Mouse (Mus musculus): ENCODE measurements around the gene Zwint. TPM values are rescaled to one million over a fixed set of nuclear protein-coding genes. Genes with fewer than 3 reads are reported as not detected.
A peak's percentile ranks its signal among the peaks of the same experiment; 100 is the strongest.

Zwint gene
- polyA plus RNA-seq (2017; shearing (Covaris generic)) = 100 to 1,000 TPM; 109 to 118 TPM

DNA sequence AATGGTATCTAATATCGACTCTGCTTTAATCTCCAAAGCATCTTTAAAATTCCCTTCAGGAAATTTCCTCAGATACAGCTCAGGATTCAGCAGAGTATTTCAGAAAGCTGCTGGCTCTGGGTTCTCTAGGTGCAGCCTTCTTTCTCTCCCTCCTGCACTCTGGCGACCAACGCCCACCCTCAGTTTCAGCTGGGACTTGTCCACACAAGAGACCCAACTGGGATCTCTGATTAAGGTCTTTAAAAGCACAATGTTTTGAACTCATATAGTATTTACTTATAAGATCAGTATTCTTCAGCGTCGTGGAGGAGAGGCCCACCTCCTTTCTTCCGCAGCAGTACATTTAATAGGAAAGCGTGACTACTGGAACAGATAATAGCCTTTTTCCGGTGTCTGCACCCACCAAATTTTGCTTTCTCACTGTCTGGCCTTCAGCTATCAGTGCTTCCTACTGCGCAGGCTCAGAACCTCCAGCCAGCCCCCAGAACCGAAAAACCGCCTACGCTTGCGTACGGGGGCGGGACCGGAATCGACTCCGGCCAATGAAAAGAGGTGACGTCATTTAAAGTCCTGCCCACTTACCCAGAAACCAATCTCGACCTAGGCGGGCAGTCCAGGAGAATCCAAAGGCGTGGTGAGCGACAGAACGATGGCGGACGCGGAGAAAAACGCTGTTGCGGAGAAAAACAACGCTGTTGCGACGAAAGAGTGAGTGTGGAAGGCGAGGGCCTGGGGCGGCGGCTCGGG is at the start of gene Zwint:
Zwint (plus strand) TSS at position 576 of the 747 bp plus-strand sequence.
- peak; percentile 95 for ATAC-seq

DNA sequence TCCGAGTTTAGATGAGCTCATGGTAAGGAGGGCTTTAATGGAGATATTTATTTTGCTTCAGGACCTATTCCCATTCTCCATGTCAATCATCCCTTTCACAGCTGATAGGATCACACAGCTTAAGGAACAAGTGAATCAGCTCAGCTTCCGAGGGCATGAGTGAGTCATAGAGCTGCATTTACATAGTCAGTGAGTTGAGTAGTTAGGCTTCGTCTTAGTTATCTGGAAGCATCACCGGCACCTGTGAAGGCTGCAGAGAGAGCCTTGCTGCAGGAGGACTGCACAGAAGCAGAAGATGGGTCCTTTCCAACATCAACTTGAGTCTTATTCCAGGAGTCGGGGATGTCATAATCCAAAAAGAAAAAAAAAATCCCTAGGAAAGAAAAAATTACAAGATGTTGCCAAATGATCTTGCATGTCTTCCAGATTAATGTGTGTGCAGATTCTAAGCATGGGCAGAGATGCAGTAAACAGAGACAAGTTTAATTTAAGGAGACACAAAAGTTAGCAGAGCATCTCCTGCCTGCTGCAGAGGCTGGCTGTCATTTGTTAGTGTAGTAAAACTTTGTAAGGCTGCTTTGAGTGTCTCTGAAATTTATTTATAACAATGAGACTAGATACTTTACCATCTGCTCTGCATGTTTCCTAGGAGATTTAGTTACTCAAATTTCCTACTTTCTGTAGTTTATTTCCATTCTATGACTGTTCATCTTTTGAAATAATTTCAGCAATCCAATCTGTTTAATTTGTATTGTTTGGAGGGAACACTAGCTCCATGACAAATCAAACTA is 41.3 kb upstream of the Zwint start:
- ATAC-seq = no peak

DNA sequence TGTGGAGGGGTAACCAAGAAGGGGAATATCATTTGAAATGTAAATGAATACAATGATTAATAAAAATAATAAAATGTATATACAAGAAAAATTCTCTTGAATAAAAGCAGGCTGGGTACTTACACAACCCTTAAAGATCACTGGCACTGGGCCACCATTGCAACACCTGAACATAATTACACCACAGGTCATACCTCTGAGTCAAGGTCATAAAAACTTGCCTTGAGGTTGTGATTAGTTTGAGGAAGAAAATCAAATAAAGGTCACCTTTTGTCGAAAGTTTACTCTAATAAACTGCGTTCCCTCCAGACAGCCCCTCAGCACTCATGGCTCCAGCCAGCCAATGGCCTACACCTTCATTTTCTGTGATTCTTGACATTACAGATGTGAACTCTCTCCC is 38.5 kb upstream of the Zwint start:
- no peak for ATAC-seq

DNA sequence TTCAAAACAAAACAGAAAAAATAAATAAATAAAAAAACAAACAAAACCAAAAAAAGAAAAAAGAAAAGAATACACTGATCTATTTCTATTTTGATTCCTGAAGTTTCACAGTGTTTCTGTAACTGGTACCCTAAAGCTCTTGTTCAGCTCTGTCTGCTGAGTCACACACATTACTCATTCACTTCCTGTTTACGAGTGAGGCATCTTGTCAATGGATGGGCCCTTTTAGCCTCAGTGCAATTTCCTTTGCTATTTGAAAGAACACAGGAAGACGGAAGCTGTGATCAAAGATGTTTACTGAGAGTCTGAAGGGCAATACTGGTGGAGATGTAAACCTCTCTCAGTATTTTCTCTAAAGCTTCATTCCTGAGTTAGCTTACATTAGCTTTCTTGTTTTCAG is 34.1 kb upstream of the Zwint start:
- peak; percentile 96 for ATAC-seq

DNA sequence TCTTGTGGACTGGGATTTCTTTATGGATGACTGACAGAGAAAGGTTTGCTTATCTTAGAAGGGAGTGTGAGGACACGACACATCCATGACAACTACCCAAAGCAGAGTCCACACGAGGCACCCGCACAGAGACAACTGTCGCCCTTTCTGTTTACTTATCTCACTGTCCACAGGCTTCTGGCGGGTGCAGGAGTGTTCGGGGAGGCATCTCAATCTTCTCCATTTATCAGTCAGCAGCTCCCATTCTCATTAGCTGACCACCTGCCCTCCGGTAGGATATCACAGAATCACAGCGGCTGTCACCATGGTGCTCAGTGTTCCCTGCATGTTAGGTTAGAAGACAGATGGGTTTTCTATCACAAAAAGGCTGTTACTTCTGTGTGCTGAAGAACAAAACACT is 31.1 kb upstream of the Zwint start:
- ATAC-seq = no peak

DNA sequence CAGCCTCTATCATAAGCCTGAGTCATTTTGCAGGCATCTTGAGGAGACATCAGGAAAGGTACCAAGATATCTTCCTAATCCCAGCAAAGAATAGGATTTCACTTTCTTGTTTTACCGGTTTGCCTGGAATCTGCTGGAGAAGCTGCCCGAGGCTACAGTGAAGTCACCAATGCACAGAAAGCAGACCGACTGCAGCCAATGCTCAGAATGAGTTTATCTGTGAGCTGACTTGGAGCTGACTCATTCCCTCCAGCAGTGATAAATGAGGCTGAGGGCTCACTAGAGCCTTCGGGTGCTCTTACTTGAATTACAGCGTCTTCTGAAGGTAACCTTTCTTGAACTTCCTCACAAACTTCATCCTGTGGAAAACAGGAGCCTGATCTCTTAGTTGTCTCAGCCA is 20.5 kb upstream of the Zwint start:
- ATAC-seq = no peak

DNA sequence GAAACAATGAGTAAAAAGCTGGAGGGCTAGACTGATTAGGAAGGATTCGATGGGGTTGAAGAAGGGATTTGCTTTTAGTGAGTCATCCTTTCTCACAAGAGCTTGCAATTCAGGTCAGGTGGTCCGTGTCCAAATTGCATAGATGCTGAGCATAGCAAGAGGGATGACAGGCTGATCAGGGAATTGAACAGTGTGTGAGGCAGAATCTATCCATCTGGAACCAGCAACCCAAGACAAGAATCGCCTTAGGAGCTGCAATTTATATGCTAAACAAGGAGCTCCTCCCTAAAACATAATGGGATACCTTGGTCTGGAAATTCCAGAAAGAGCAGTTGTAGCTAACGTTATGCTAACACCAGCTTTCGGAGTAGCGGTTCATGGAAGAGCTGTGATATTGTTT is 3.8 kb upstream of the Zwint start:
- no peak for ATAC-seq

DNA sequence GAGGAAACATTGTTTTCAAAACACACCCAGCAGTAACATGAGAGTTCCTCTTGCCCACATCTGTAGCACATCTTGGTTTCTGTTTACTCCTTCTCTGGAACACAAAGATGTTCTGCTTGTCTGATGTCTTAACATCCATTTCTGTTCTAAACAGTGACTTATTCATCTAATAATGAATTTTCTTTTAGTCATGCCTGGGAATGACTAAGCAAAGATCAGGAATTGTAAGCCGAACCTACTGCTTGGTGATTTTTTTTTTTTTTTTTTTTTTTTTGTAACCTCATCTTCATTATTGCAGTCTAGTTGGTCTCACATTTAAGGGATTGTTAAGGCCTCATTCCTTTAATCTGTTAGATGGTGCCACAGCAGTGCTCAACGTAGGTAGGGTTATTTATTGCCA is 848 bp upstream of the Zwint start:
- ATAC-seq = no peak

DNA sequence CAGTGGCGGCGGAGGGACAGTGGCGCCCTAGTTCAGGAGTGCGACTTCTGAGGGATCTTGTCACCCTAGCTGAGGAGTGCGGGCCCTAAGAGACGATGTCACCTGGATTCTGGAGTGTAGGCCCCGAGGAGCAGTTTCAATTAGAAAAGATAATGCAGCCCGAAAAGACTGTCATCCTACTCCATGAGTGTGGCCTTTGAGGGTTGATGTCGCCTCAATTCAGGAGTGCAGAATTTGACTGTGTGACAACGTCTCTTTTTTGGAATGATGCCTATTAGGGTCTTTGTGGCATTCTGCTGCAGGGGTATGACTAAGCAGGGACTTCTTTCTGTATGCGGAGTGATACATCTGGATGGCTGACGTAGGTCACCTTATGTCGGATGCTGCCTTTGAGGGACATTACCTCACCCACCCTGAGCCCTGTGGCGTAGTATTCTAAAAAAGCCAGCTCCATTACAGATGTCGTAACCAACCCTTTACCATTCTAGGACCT is 418 bp downstream of the Zwint start:
- peak; percentile 31 for ATAC-seq

DNA sequence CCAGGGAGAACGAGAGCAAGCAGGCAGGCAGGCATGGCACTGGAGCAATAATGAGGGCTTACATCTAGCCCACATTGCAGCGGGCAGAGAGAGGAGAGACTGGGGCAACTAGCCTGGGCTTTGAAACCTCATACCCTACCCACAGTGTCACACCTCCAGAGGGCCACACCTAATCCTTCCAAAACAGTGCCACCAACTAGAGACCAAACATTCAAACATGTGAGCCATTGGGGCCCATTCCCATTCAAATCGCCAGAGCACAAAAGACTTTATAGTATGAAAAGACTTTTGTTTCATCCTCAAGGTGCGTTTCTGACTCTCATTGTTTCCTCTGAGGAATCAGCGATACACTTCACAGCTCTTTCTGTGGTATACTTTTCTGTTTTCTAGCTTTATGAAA is 4.6 kb downstream of the Zwint start:
- ATAC-seq = no peak

DNA sequence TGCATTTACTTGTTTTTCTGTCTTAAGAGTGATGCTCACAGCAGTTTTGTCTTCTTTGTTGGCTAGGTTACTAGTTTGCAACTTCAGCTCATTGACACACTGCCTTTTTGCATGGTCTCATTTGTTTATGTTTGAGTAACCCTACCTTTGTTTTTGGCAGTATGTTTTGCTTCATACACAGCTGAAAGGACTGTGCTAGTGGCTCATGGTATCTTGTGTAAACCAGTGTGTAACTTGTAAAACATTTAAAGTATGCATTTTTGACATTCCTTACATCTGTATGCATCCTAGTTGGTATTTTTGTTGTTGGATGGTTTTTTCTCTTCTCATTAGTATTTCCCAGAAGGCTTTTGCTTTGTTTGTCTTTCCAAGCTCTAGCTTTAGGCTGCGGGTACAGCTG is 5.7 kb downstream of the Zwint start:
- no peak for ATAC-seq

DNA sequence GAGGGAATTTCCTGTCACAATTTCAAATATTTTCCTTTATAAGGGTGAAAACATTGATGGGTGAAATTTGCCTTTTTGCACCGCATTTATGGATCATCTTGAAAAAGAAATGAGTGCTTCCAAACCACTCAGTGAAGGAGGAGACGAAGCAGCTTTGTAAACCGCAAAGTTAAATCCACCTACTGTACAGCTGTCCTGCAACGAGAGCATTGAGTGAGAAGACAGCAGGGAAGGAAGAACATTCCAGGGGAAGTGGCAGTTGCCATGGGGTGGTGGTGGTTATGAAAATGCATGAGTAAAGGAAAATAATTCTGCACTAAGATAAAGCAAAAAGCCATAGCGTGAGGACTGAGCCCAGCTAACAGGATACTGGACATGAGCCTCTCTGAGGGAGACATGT is 13.2 kb downstream of the Zwint start:
- ATAC-seq = no peak

DNA sequence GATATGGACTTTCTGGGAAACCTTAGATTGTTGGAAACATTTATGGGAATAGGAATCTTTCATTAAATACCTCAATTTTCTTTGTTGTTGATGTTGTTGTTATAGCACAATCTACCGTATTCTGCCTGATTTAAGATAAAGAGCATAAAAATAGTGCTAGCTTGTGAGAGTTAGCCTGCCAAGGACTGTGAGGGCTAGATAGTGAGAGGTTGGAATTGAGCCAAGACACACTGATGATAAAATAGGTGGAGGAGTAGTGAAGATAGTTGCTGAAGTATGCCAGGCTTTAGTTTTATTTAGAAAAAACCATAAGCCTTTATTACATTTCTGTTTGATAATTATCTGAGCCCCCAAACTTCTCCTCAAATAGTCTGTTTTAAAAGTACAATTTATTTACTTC is 14.4 kb downstream of the Zwint start:
- ATAC-seq = no peak

DNA sequence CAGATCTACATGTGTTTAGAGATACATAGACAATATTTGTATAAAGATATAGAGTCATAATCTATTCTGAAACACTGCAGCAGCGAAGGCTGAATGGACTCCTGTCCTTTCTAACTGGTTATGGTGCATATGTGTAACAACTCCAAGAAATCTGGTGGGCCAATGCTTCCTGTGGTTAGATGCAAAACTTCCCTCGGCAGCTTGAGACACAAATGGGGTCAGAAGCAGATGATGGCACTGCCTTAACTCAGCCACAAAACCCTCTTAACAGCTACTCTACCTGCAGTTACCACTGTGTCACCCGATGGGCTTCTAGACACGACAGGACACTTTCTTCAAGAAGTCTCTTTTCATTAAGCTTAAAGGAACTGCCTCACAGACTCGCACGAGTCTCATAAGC is 21.3 kb downstream of the Zwint start:
- ATAC-seq = no peak

DNA sequence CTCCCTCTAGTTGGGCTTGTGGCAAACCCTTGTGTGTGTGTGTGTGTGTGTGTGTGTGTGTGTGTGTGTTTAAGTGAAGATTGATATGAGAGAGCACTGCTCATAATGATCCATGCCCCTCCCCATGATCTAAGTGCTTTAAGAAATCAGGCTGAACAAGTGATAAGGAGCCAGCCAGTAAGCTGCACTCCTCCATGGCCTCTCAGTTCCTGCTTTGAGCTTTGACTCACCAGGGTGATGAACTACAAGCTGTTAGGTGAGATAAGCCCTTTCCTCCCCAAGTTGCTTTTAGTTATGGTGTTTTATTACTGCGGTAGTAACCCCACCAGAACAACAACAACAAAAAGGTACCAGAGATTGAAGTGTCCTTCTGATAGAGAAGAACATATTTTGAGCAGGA is 21.9 kb downstream of the Zwint start:
- ATAC-seq = no peak

DNA sequence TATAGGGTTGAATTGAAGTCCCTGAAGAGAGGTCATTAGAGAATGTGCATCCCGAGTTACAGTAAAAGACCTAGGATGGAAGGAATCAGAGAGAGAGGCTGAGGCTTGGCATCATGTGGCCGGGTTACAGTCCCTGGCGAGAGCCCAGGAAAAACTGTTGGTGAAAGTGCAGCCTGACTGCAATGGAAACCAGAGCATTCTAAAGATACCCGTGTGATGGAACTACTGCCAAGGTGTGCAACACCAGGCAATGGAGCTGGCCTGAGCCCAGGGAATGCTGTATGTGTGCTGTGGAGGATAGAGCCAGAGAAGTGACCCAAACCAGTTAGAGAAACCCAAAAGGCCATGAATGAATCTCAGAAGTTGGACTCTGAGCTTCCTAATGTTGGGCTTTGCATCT is 24.4 kb downstream of the Zwint start:
- ATAC-seq = no peak

DNA sequence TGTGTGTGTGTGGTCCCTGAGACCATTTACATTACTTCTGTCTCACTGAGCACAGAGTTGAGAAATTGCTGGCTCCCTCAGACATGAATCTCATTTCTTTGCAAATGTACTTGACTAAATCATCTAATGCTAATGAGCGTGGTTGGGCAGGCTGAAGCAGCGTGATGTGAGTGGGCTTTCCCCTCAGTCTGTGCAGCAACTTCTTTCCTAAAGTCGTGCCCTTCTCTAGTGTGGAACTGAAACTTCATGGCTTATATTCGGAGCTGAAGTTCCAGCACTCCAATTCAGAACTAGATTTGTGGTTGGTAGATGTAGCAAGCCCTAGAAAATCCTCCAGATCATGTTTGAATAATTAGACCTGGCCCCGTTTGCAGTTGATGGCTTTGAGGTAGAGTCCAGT is 46.4 kb downstream of the Zwint start:
- ATAC-seq = no peak

DNA sequence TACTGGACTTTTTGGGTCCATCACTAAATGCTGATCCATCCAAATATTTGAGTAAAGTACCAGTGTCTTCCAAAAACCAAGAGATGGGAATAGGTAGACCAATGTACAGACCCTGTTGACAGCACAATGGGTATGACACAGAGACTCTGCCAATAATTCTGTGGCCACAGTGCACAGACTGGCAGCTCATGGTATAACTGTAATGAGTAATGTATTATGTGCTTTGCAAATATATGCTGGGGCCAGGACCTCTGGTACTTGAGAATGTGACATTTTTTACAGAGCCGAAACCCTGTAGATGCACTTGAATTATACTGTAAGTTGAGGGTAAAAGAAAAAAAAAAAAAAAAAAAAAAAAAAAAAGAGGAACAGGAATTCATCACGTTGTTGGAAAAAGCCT is 59.1 kb downstream of the Zwint start:
- ATAC-seq = no peak
